Mouse (Mus musculus) kidney, embryonic 15.5 days (tissue): ENCODE results near the gene Asb18. TPM values are rescaled to one million over a fixed set of nuclear protein-coding genes. Genes with fewer than 3 reads are reported as not detected.

Experiments used
- ATAC-seq: fragments of 200-750 bp; cut with Nextera tagmentation; replicated peaks from 2 replicates; pipeline ENCODE4 v1.8.0; 2017; ENCODE audit warnings: moderate TSS enrichment; ENCODE audit not compliant: low FRiP score
- H3K27ac ChIP-seq: fragments of 300-500 bp; sonication (generic); 2 replicates; pipeline ENCODE4 v1.5.1; 2015; ENCODE audit warnings: mild to moderate bottlenecking, inconsistent platforms
- H3K27me3 ChIP-seq: fragments of 300-500 bp; sonication (generic); 2 replicates; pipeline ENCODE4 v1.6.1; 2015; ENCODE audit warnings: inconsistent platforms
- H3K36me3 ChIP-seq: fragments of 300-500 bp; sonication (generic); 2 replicates; pipeline ENCODE4 v1.6.1; 2015; ENCODE audit warnings: inconsistent platforms
- H3K4me1 ChIP-seq: fragments of 300-500 bp; sonication (generic); 2 replicates; pipeline ENCODE4 v1.6.1; 2015; ENCODE audit warnings: inconsistent platforms
- H3K4me2 ChIP-seq: fragments of 300-500 bp; sonication (generic); 2 replicates; pipeline ENCODE4 v1.6.1; 2015; ENCODE audit warnings: moderate library complexity, mild to moderate bottlenecking, inconsistent platforms
- H3K4me3 ChIP-seq: fragments of 300-500 bp; sonication (generic); replicated peaks from 2 replicates; pipeline ENCODE4 v1.5.1; 2015; ENCODE audit warnings: mild to moderate bottlenecking, inconsistent platforms
- H3K9ac ChIP-seq: fragments of 300-500 bp; sonication (generic); 2 replicates; pipeline ENCODE4 v1.6.1; 2015; ENCODE audit warnings: mild to moderate bottlenecking, inconsistent platforms
- H3K9me3 ChIP-seq: fragments of 300-500 bp; sonication (generic); replicated peaks from 2 replicates; pipeline ENCODE4 v1.6.1; 2016; ENCODE audit warnings: inconsistent platforms
- WGBS: fragments of 180-500 bp; shearing (Covaris S2); methylation state at CpG from one replicate; pipeline ENCODE4 v1.1.7; 2015; ENCODE audit warnings: mixed read lengths; 5-methylcytosine and 5-hydroxymethylcytosine counted together
- polyA plus RNA-seq: library from polyadenylated mRNA; unstranded; fragments of >200 nt; fragmentation: Nextera tagmentation; extraction: Ambion mirVana; gene quantifications from 2 replicates; pipeline ENCODE4 v1.2.1, GENCODE M21; 2015

Asb18 gene
- polyA plus RNA-seq, 1 experiment from 2014 or later: 0.04 TPM

DNA sequence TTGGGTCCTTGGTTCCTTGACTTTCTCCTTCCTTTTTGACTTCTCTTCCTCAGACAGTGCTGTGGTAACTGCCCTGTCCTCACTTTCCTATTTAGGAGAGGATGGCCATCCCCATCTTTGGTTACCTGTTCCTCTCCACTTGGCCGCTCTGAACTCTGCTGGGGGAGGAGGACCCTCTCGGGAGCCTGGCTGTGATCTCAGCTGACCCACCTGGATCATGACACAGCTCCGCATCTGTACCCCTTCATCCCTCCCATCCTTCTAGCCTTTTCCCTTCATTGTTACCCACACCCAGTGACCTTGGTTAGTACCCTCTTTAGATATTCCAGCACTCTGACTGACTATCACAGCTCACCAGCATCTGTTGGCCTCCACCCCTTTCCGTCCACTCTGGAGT lies 44.8 kb downstream of the Asb18 start:
- no peaks in the 10 kb centered on the region for H3K36me3 ChIP-seq
- H3K4me1 ChIP-seq: peaks cover 13% of the 10 kb centered on the region
- H3K27me3 ChIP-seq: peaks cover 85% of the 10 kb centered on the region
- ATAC-seq: no peak
- no peak overlapping the region for H3K9ac ChIP-seq
- no peak overlapping the region for H3K27ac ChIP-seq
- H3K4me2 ChIP-seq: no peak overlapping the region
- H3K9me3 ChIP-seq: no peaks in the 10 kb centered on the region
- no peak overlapping the region for H3K4me3 ChIP-seq
- 79% methylated on average over 4 of the region's 4 CpGs for WGBS

GRCm38 (mm10) chr1:89969072-89969713 lies 45.3 kb downstream of the Asb18 start:
- ATAC-seq: no peak
- Histone ChIP-seq H3K9ac (no peak overlapping the region), H3K27ac (no peak overlapping the region), H3K4me2 (peak overlapping the region; percentile 93; the same call in 1 of the 2 replicates), H3K36me3 (no peaks in the 10 kb centered on the region), H3K9me3 (no peaks in the 10 kb centered on the region), H3K27me3 (peaks cover 87% of the 10 kb centered on the region), H3K4me1 (peaks cover 16% of the 10 kb centered on the region), H3K4me3 (peak overlapping the region; percentile 62)
- 44% methylated on average over 10 of the region's 10 CpGs for WGBS

- no peak for ATAC-seq
- under 1% methylated on average over 95 of the region's 95 CpGs for WGBS
- H3K9ac ChIP-seq: peak overlapping the region; percentile 37
Measured at GRCm38 (mm10) chr1:89968111-89968851, 46.2 kb downstream of the Asb18 start.

DNA sequence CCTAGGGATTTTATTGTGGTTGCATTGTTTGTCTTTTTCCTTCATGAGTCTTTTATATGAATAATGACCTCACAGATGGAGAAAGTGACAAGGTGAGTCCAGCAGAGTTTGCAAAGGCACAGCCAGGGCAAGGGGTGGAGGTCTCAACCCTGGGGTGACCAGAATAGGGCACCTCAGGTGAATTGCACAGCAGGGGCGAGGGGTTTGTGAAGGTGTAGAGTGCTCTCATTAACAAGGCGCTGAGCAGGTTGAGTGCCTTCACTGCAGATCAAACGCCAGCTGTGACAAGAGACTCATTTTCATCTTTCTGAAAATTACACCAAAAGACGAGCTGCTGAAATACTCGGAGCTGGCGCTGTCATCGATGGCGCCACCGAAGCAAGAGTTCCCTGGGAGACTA lies 46.9 kb downstream of the Asb18 start:
- Histone ChIP-seq H3K4me1 (peaks cover 16% of the 10 kb centered on the region), H3K4me3 (0 out of 2 replicates have a peak overlapping the region, but pooled peaks have one; percentile 62), H3K9me3 (no peaks in the 10 kb centered on the region), H3K36me3 (no peaks in the 10 kb centered on the region), H3K27ac (no peak overlapping the region), H3K9ac (no peak overlapping the region), H3K27me3 (peaks cover 97% of the 10 kb centered on the region), H3K4me2 (peak overlapping the region; percentile 93)
- ATAC-seq: no peak
- 14% methylated on average over 9 of the region's 9 CpGs for WGBS

More at GRCm38 (mm10) chr1:89968111-89968851, 46.2 kb downstream of the Asb18 start:
- Histone ChIP-seq H3K27me3 (peaks cover 95% of the 10 kb centered on the region), H3K27ac (no peak overlapping the region), H3K4me1 (peaks cover 16% of the 10 kb centered on the region), H3K36me3 (no peaks in the 10 kb centered on the region), H3K4me3 (peak overlapping the region; percentile 62), H3K9me3 (no peaks in the 10 kb centered on the region), H3K4me2 (peak overlapping the region; percentile 93)

GRCm38 (mm10) chr1:89964426-89964825 lies 50.0 kb downstream of the Asb18 start:
- Histone ChIP-seq H3K4me1 (peaks cover 22% of the 10 kb centered on the region), H3K27ac (no peak overlapping the region), H3K27me3 (peaks cover 91% of the 10 kb centered on the region), H3K4me2 (no peak overlapping the region), H3K9ac (no peak overlapping the region), H3K9me3 (no peaks in the 10 kb centered on the region), H3K4me3 (no peak overlapping the region), H3K36me3 (no peaks in the 10 kb centered on the region)
- no peak; the same call in 1 of the 2 replicates for ATAC-seq
- whole genome bisulfite sequencing: 47% methylated on average over 12 of the region's 12 CpGs

DNA sequence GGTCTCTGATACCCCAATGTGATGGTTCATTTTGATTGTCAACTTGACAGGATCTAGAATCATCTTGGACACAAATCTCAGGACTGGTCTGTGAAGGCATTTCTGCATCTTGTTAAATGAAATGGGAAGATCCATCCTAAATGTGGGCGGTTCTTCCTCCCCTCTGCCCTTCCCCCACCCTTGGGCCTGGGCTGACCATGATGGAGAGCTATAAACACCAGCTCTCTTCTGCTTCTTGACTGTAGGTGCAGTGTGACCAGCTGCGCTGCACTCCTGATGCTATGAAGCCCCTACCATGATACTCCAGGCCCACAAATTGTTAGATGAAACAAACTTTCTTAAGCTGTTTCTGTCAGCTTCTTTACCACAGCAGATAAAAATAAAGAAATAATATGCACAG lies 51.2 kb downstream of the Asb18 start:
- no peak overlapping the region for H3K4me2 ChIP-seq
- H3K27ac ChIP-seq: no peak overlapping the region
- no peak for ATAC-seq
- no peaks in the 10 kb centered on the region for H3K36me3 ChIP-seq
- H3K4me3 ChIP-seq: no peak overlapping the region
- no peak overlapping the region for H3K9ac ChIP-seq
- peaks cover 90% of the 10 kb centered on the region for H3K27me3 ChIP-seq
- WGBS: 84% methylated on average over 2 of the region's 2 CpGs
- H3K4me1 ChIP-seq: peaks cover 15% of the 10 kb centered on the region
- H3K9me3 ChIP-seq: no peaks in the 10 kb centered on the region

- ATAC-seq: no peak
- H3K9ac ChIP-seq: no peak overlapping the region
- peak overlapping the region; percentile 14; the same call in 1 of the 2 replicates for H3K4me2 ChIP-seq
- peaks cover 82% of the 10 kb centered on the region for H3K27me3 ChIP-seq
- no peak overlapping the region for H3K4me3 ChIP-seq
- 10% methylated on average over 13 of the region's 13 CpGs for WGBS
- no peaks in the 10 kb centered on the region for H3K36me3 ChIP-seq
- no peak overlapping the region for H3K27ac ChIP-seq
- H3K4me1 ChIP-seq: peaks cover 9% of the 10 kb centered on the region; the same call in 1 of the 2 replicates
- no peaks in the 10 kb centered on the region for H3K9me3 ChIP-seq
Measured at GRCm38 (mm10) chr1:89962092-89962491, 52.4 kb downstream of the Asb18 start.

DNA sequence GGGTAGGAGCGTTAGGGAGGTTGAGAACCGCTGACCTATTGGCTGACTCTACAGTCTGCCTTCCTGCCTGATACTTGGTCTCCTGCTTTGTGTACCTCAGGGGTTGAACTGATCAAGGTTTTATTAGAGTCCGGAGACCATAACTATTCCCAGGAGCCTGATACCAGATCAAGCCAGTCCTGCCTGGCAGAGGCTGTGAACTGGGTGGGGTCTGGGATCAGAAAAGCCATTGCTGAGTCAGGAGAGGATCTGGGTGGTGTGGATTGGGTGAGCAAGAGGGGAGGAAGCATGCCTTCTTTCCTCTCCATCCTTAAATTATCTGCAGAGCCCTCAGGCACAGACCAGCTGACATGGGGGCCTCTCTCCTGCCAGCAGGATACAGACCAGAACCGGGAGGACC lies 55.1 kb downstream of the Asb18 start:
- H3K36me3 ChIP-seq: no peaks in the 10 kb centered on the region
- H3K27me3 ChIP-seq: peaks cover 69% of the 10 kb centered on the region
- no peaks in the 10 kb centered on the region for H3K9me3 ChIP-seq
- no peak for ATAC-seq
- peaks cover 8% of the 10 kb centered on the region; the same call in 1 of the 2 replicates for H3K4me1 ChIP-seq
- 75% methylated on average over 4 of the region's 4 CpGs for WGBS
- H3K4me2 ChIP-seq: no peak overlapping the region
- H3K9ac ChIP-seq: no peak overlapping the region
- no peak overlapping the region for H3K27ac ChIP-seq
- no peak overlapping the region for H3K4me3 ChIP-seq

DNA sequence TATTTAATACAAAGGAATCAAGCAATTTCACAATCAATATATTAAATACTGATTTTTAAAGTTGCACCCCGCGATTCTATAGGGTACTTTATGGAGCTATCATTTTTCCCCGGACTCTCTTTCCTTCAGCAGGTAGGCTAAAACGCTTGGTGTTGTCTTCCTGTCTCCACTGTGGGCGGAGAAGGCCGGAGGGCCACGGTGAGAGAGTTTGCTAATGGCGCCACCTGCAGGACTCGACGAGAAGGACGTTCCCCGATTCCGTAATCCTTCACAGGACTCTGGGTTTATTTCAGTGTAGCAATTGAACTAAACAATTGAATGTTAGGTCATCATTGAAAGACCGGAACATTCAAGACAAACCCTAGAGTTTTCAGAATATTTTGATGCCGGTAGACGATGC lies 71.3 kb downstream of the Asb18 start:
- Histone ChIP-seq H3K4me1 (peaks cover 22% of the 10 kb centered on the region), H3K27me3 (peaks cover 95% of the 10 kb centered on the region), H3K9me3 (no peaks in the 10 kb centered on the region), H3K9ac (no peak overlapping the region), H3K27ac (no peak overlapping the region), H3K4me2 (no peak overlapping the region), H3K36me3 (no peaks in the 10 kb centered on the region), H3K4me3 (no peak overlapping the region)
- WGBS: 3% methylated on average over 16 of the region's 16 CpGs
- no peak for ATAC-seq

- peaks cover 22% of the 10 kb centered on the region for H3K4me1 ChIP-seq
- 2% methylated on average over 15 of the region's 15 CpGs for WGBS
- no peaks in the 10 kb centered on the region for H3K9me3 ChIP-seq
- no peak overlapping the region for H3K27ac ChIP-seq
- peaks cover 95% of the 10 kb centered on the region for H3K27me3 ChIP-seq
- peak overlapping the region; percentile 56 for H3K4me2 ChIP-seq
- no peak for ATAC-seq
- H3K9ac ChIP-seq: no peak overlapping the region
- peak overlapping the region; percentile 36 for H3K4me3 ChIP-seq
- H3K36me3 ChIP-seq: no peaks in the 10 kb centered on the region
Measured at GRCm38 (mm10) chr1:89942395-89942976, 72.0 kb downstream of the Asb18 start.

DNA sequence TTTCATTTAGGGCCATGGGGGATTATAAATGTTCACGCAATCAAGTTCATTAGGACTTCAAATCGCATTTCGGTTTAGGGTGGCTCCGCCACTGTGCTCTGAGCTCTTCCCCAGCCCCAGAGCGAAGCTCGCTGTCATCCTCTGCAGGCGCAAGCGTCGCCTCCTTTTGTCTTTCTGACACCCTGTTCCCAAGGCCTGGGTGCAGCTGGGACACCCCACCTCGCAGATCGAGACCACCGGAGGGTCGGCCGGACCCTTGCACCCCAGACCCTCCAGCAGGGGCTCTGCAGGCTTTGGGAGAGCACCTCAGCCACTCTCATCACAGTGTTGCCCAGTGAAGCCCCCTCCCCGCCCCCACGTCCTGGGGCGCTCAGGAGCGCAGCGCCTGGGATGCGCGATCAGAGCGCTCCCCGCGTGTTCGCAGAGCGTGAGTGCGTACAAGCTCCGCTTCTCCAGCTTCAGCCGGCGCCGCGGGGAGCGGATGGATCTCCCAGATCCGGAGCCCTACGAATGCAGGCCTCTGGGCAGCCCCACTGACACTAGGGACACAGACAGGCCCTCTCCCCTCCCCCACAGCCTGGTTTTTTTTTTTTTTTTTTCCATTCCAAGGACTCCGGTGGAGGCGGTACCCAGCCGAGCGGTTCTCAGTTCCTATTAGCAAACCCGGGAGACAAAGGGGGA lies 72.6 kb downstream of the Asb18 start:
- Histone ChIP-seq H3K36me3 (no peaks in the 10 kb centered on the region), H3K27me3 (peaks cover 95% of the 10 kb centered on the region), H3K4me1 (peaks cover 22% of the 10 kb centered on the region), H3K4me2 (peak overlapping the region; percentile 56), H3K9me3 (no peaks in the 10 kb centered on the region), H3K9ac (no peak overlapping the region), H3K27ac (no peak overlapping the region), H3K4me3 (peak overlapping the region; percentile 36)
- under 1% methylated on average over 40 of the region's 40 CpGs for WGBS
- no peak for ATAC-seq
